9 mouse cellular contexts compared by ENCODE assay signal in the genomic region with DNA sequence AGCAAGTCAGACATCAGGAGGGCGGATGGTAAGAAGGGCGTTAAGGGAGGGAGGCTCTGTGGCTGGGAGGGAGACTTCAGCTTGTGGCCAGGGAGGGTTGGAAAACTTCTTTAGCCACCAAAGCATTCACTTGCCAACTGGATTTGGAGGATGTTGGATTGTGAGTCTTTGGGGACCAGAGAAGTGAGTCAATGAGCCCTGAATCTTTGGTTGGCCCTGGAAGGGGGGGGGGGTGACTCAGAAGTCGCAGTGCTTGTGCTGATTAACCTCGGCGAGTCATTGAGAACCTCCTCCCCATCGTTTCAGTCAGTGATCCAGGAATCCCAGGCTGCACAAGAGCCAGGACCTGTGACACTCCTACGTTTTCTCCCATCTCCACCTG. TPM values are rescaled to one million over a fixed set of nuclear protein-coding genes. Genes with fewer than 3 reads are reported as not detected.
DNase-seq lines count a peak whose midpoint lies in the region; ATAC-seq and TF ChIP-seq lines count a peak whose summit lies in the region.
"Had no signal": no experiment of that assay in that cellular context is flagged by ENCODE, and none has a peak within 500 bp of the region (broad histone marks: within the 10 kb centered on the region; RNA-seq: fewer than 3 reads in every experiment).

No protein-coding gene starts in this region.

- intact Hi-C loops in heart, postnatal 25 days (cut with DNase I), result loop anchor here (5.0 to 10.0 kb wide), 5 partner anchors 82 to 725 kb away; no protein-coding TSS in a partner anchor

- peaks cover 2% of the 10 kb centered on the region; the same call in 1 of the 2 replicates for H3K4me1 ChIP-seq in lung, adult 2 months (ENCODE audit: control insufficient read depth, insufficient read depth, low read length)
- H3K4me1 ChIP-seq in embryonic facial prominence, embryonic 10.5 days, result peaks cover 29% of the 10 kb centered on the region
- peaks cover 29% of the 10 kb centered on the region for H3K4me1 ChIP-seq in midbrain, embryonic 13.5 days (replicated peaks)

- TF ChIP-seq POLR2A in lung, adult 2 months (IDR thresholded peaks at IDR 0.05; ENCODE audit: borderline replicate concordance, extremely low read depth, low read depth, low read length), result no peak

- peaks cover 45% of the 10 kb centered on the region for H3K27me3 ChIP-seq in embryonic facial prominence, embryonic 10.5 days (replicated peaks; ENCODE audit: low read depth, poor library complexity, severe bottlenecking)
- peaks cover 40% of the 10 kb centered on the region for H3K27me3 ChIP-seq in midbrain, embryonic 13.5 days

- no peaks in the 10 kb centered on the region for H3K9me3 ChIP-seq in embryonic facial prominence, embryonic 10.5 days
- no peaks in the 10 kb centered on the region for H3K9me3 ChIP-seq in midbrain, embryonic 13.5 days

- DNase-seq in lung, adult 2 months, result no peak
- no peak for DNase-seq in lung, postnatal 14 days
- no peak for DNase-seq in embryonic facial prominence, embryonic 10.5 days (ENCODE audit: low spot score)
- DNase-seq in heart, postnatal 25 days (ENCODE audit: low spot score), result peak; percentile 28
- DNase-seq in cerebellum, adult 9-10 months, result no peak
- DNase-seq in kidney, postnatal 10 days, result no peak
- DNase-seq in thymus, adult 18-20 months, result no peak

- H3K9ac ChIP-seq in midbrain, embryonic 13.5 days (replicated peaks), result peak overlapping the region; percentile 89

- peak overlapping the region; percentile 72 for H3K4me3 ChIP-seq in lung, adult 2 months (replicated peaks; ENCODE audit: extremely low read depth, low read depth, low read length)
- H3K4me3 ChIP-seq in embryonic facial prominence, embryonic 10.5 days, result peak overlapping the region; percentile 88
- peak overlapping the region; percentile 85 for H3K4me3 ChIP-seq in midbrain, embryonic 13.5 days (replicated peaks)
- H3K4me3 ChIP-seq: myocyte had no signal

- no peak for ATAC-seq in midbrain, embryonic 13.5 days

- peak overlapping the region; percentile 93; the same call in 1 of the 2 replicates for H3K27ac ChIP-seq in embryonic facial prominence, embryonic 10.5 days (replicated peaks)
- H3K27ac ChIP-seq in midbrain, embryonic 13.5 days, result no peak overlapping the region

- 6% methylated on average over 7 of the region's 7 CpGs for WGBS in lung, adult 2 months
- 6% methylated on average over 7 of the region's 7 CpGs for WGBS in embryonic facial prominence, embryonic 10.5 days
- WGBS in midbrain, embryonic 13.5 days, result 4% methylated on average over 7 of the region's 7 CpGs

- no peak for TF ChIP-seq CTCF in lung, adult 2 months (IDR thresholded peaks at IDR 0.05; ENCODE audit: insufficient read depth, low read length)

- peak overlapping the region; percentile 86 for H3K4me2 ChIP-seq in midbrain, embryonic 13.5 days (replicated peaks)

- no peaks in the 10 kb centered on the region for H3K36me3 ChIP-seq in embryonic facial prominence, embryonic 10.5 days (replicated peaks)
- no peaks in the 10 kb centered on the region for H3K36me3 ChIP-seq in midbrain, embryonic 13.5 days

RNA-seq across cellular contexts. Expression of gene Xylt1, which starts 0.8 kb away (rescaled TPM):
- polyA plus RNA-seq in lung, adult 2 months (2012; rRNA removed), result 1.7 and 2.7 TPM in 2 replicates
- polyA plus RNA-seq in embryonic facial prominence, embryonic 10.5 days (2016; fragmentation: Nextera tagmentation; extraction: Ambion mirVana), result 0.84 and 0.86 TPM in 2 replicates
- total RNA-seq in heart, postnatal 25 days (2021), result 1 to 10 TPM; 2.8 to 3.2 TPM
- 1.2 and 1.7 TPM in 2 replicates for polyA plus RNA-seq in midbrain, embryonic 13.5 days (2015; fragmentation: Nextera tagmentation; extraction: Ambion mirVana)
- polyA plus RNA-seq: myocyte had no signal
